Mouse (Mus musculus) cerebellum, adult 9-11 months (tissue): ENCODE results near the gene Rpl3.
A peak's percentile ranks its signal among the peaks of the same experiment; 100 is the strongest.

Experiments
- DNase-seq: peaks from one replicate; pipeline ENCODE4 v3.0.0; 2022

Gene Rpl3

GRCm38 (mm10) chr15:80091121-80091955, at the start of gene Rpl3, which contains the start of gene Syngr1:
Rpl3 (minus strand) TSS chr15:80091868.
Syngr1 (plus strand) TSS chr15:80091334.
- DNase-seq, result peak; percentile 88

GRCm38 (mm10) chr15:80140878-80141277, 49.2 kb upstream of the Rpl3 start:
- no peak for DNase-seq

- DNase-seq, result no peak
Measured at GRCm38 (mm10) chr15:80140302-80140701, 48.6 kb upstream of the Rpl3 start.

GRCm38 (mm10) chr15:80137945-80138791, 46.5 kb upstream of the Rpl3 start:
- DNase-seq, result no peak

- no peak for DNase-seq
Measured at GRCm38 (mm10) chr15:80136645-80137044, 45.0 kb upstream of the Rpl3 start.

GRCm38 (mm10) chr15:80135499-80135898, 43.8 kb upstream of the Rpl3 start:
- no peak for DNase-seq

GRCm38 (mm10) chr15:80134450-80134847, 42.8 kb upstream of the Rpl3 start:
- DNase-seq, result no peak

GRCm38 (mm10) chr15:80133682-80134449, 42.2 kb upstream of the Rpl3 start:
- no peak for DNase-seq

- peak; percentile 93 for DNase-seq
Measured at GRCm38 (mm10) chr15:80132993-80133586, 41.4 kb upstream of the Rpl3 start, which contains the start of gene Tab1. Tab1 (plus strand) TSS chr15:80133127.

GRCm38 (mm10) chr15:80132452-80132851, 40.8 kb upstream of the Rpl3 start:
- no peak for DNase-seq

- DNase-seq, result peak; percentile 85
Measured at GRCm38 (mm10) chr15:80131421-80131820, 39.8 kb upstream of the Rpl3 start.

GRCm38 (mm10) chr15:80130689-80131088, 39.0 kb upstream of the Rpl3 start:
- DNase-seq, result no peak

GRCm38 (mm10) chr15:80129982-80130381, 38.3 kb upstream of the Rpl3 start:
- DNase-seq, result no peak

GRCm38 (mm10) chr15:80127191-80127590, 35.5 kb upstream of the Rpl3 start:
- no peak for DNase-seq

GRCm38 (mm10) chr15:80124651-80125050, 33.0 kb upstream of the Rpl3 start:
- no peak for DNase-seq

- peak; percentile 58 for DNase-seq
Measured at GRCm38 (mm10) chr15:80122431-80122830, 30.8 kb upstream of the Rpl3 start.

- peak; percentile 99 for DNase-seq
Measured at GRCm38 (mm10) chr15:80121721-80122325, 30.2 kb upstream of the Rpl3 start.

GRCm38 (mm10) chr15:80119076-80119475, 27.4 kb upstream of the Rpl3 start:
- peak; percentile 60 for DNase-seq

GRCm38 (mm10) chr15:80117154-80117553, 25.5 kb upstream of the Rpl3 start:
- peak; percentile 59 for DNase-seq

GRCm38 (mm10) chr15:80115866-80116794, 24.5 kb upstream of the Rpl3 start:
- DNase-seq, result peak; percentile 52

- DNase-seq, result peak; percentile 24
Measured at GRCm38 (mm10) chr15:80115256-80115655, 23.6 kb upstream of the Rpl3 start.
